Mouse (Mus musculus) layer of hippocampus, postnatal 10 days (tissue): Measurements from ENCODE around the gene Tmem132a. TPM values are rescaled to one million over a fixed set of nuclear protein-coding genes. Genes with fewer than 3 reads are reported as not detected.

Experiments
- DNase-seq, 2 experiments: peaks; one replicate each; pipeline ENCODE4 v3.0.0; 2021; ENCODE audit warnings: low spot score in 2 of 2
- total RNA-seq, 2 experiments: library from RNA; stranded (reverse); gene quantifications; 2 replicates each; pipeline ENCODE4 v1.2.3; 2021

Gene Tmem132a
- total RNA-seq, 2 experiments from 2014 or later = 250 to 259 TPM

DNA sequence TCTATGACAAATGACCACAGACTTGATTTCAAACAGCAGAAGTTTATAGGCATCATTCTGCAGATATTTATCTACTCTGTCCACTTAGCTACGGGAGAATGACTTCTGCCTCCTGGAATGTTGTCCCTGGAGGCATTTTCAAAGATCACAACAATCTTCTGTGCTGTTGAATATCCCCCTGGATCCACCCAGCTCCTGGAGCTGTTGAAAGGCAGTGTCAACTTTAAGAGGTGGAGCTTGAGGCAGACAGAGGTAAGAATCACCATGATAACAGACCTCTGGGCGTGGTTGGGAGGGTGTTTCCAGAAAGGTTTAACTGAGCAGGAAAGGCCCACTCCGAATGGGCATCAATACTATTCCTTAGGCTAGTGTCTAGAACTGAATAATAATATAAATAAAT is 34.1 kb downstream of the Tmem132a start:
- no peak for DNase-seq

DNA sequence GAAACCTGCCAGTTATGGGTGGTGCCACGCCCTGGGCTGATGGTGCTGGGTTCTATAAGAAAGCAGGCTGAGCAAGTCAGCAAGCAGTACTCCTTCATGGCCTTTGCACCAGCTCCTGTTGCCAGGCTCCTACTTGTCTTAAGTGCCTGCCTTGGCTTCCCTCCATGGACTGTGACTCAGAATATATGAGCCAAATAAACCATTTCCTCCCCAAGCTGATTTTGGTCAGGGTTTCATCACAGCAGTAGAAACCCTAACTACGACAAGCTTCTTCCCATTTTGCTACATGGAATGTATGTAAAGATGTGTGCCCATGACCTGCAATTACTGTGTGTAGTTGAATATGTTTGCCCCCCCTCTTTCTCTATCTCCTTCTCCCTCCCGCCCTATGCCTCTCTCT is 36.1 kb downstream of the Tmem132a start:
- DNase-seq = no peak

DNA sequence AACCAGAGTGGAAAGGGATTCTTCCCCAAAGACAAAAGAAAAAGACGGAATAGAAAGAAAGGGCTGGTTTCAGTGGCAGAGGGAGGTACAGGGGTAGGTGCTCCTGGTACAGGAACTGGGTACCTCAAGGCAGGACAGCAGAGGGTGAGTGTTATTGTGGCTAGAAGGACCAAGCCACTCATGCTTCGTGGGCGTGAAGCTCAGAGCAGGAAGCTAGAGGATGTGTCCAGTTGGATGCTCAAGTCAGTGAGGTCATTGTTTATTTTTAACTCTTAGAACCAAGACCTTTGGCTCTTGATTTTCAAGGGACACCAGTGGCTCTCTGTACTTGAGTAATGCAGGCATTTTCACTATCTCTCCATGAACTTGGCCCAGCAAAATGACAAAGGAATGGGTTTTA is 37.7 kb downstream of the Tmem132a start:
- DNase-seq = no peak

DNA sequence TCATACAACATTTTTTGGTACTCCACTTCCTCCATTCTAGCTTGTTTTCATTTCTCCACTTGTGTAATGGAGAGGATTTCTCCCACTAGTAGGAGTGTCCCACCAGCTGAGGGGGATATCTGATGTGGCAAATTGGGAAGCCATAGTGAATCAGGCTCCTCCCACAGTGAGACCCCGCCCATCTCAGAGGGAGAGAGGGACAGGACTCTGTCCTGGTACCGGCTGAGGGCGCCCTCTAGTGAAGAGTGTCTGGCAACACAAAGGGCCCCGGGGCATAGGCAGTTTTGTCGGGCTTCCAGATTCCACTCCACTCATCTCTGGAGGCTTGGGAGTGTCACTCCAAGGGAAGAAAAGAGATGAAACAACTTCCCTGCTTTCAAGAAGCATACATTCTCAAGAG is 38.3 kb downstream of the Tmem132a start:
- peak; percentile 57 to 65 for DNase-seq

DNA sequence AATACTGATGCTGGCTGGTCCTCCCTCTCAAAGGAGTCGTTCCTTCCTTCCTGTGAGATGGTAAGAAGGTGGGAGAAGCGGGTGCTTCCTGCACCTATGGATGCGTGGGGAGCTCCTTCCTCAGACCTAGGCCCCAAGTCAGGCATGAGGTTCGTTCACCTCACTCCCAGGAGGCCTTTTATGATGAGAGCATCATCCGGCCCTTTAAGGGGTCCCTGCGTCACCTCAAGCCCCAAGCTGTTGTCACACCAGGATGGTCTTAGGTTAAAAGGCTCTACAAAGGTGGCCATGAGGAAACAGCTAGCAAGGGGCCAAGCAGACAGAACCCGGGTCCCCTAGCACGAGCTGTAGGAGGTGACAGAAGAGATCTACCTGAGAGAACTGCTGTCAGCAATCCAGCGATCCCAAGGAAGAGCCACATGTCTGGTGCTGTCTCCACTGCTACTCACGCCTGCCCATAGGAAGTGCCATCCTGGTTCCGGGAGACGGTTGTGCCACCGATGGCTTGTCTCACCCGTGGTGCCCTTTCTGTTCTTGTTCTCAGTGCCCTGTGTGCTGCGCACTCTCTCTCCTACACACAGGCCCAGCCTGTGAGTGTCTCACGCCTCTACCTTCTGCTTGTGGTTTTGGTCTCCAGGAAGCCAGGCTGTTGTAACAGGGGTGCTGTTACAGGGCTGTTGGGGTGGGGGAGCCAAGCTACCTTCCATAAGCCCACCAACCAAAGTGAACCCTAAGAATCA is 40.1 kb downstream of the Tmem132a start, which contains the start of gene Cd6:
Cd6 (minus strand) TSS at position 623 of the 740 bp plus-strand sequence.
- no peak for DNase-seq

DNA sequence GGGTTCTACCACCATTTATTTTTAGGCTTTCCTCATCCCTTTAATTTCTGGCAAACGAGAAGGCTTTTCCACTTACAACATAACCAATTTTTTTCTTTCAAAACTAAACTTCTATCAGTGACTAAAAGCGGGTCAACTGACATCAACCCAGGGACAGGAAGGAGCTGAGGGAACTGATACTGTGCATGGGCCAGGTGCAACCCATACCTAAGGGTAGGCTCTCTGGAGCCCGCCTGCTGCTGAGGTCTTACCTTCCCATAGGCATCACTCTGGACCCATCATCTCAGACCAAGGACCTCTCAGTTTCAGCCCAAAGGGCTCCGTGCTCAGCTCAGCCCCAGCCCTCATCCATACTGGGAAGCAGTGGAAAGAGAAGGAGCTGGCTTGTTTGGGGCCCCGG is 41.4 kb downstream of the Tmem132a start:
- DNase-seq = no peak

DNA sequence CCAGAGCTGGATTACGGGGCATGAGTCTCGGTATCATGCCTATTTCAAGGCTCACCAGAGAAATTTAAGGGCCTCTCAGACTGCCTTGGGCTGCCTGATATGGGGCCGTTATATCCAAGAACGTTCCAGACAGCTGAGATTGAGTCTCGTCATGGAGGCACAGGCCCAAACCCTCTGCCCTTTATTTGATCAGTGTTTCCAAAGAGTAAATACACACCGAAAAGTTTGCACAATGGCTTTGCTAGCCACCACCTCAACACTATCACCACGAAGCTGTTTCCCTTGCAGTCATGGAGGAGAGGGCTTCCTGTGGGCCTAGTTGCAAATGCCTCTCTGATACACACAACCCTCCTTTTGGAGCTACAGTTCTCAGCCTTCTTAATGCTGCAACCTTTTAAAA is 45.7 kb downstream of the Tmem132a start:
- no peak for DNase-seq

DNA sequence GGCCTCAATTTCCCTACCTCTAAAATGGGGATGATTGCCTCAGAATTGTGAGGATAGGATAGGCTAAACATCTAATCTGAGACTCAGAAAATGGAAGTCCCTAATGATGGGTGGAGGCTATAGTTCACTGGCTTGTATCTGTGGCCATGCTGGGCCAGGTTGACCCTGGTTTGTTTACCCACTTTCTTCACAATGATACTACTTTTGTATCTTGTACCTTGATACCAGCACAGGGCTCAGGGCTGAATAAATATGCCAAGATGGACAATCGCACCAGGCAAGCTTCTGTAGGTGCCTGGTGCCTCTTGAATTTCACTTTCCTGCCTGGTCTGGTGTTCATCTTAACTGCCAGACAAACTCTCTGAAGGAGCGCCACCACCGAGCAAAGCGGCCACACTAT is 47.2 kb downstream of the Tmem132a start:
- DNase-seq = no peak

DNA sequence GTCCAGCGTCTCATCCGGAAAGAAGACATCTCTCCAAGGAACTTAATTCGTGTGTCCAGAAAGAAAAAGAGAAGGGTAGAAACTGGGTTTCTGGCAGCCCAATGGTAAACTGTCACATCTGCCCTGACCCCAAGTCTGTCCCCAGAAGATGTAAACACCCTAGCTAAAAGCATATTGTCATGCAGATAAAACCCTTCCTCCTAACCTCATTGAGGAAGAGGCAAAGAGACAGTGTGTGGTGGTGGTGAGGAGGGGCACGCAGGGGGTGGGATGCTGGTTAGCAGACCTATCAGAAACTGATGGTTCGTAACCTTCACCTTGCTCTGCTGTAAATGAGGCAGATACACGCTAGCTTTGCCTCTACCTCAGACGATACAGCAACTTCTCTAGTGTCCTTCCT is 48.4 kb downstream of the Tmem132a start:
- DNase-seq = no peak

DNA sequence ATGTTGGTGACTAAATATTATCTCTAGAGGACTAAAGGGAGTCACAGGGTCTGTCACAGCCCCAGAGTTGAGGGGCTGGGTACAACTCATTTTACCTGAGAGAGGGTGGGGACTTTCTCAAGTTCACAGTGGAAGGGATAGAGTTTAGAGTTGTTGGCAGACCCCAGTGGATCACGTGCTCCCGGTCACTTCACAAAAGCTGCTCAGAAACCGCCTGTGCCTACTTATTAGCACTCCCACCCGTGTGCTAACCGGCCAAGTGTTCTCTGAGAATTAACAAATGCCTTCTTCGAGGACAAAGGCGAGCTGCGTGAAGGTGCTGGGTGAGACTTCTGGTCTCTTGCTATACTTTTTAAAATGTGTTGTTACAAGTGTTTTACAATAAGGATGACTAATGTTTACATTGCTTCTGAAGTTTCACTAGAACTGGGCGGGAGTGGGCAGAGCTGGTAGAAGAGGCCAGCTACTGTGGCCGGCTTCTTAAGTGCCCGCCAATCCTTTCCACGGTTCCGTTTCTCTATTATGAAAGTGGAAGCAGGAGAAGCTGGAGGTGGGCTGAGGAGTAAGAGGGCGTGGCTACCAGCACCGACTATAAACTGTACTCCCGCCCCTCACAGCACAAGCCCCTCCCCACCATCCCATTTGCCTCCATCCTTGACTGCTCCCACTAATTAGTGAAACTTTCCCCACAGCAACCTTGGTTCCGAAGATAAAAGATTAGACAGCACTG is 51.4 kb downstream of the Tmem132a start:
- no peak for DNase-seq

DNA sequence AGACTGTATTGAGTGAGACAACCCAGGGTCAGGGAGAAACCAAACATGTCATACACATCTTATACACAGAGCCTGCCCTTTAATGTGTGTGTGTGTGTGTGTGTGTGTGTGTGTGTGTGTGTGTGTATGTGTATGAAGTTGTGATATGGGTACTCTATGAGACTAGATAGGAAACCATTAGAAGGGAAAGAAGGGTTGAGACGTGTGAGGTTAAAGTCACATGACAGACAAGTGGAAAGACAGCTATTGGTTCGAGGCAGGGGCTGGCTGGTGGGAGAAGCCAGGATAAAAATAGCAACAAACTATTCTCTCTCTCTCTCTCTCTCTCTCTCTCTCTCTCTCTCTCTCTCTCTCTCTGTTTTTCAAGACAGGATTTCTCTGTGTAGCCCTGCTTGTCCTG is 53.3 kb downstream of the Tmem132a start:
- DNase-seq = no peak

DNA sequence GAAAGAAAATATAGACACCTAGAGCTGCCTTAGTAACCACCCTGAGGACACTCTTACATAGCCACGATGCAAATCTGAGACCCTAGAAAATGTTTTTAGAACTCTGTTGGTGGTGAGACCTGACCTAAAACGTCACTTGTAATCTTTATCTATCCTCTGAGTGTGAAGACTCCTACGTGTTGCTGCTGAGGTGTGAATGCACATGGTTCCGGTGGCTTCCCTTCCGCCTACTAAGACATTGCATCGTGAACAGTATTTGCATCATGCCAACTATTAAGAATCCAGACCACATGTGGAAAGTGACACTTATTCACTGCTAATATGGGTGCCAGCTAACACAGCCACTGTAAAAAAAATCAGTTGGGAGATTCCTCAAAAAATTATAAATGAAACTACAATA is 53.9 kb downstream of the Tmem132a start:
- no peak for DNase-seq

DNA sequence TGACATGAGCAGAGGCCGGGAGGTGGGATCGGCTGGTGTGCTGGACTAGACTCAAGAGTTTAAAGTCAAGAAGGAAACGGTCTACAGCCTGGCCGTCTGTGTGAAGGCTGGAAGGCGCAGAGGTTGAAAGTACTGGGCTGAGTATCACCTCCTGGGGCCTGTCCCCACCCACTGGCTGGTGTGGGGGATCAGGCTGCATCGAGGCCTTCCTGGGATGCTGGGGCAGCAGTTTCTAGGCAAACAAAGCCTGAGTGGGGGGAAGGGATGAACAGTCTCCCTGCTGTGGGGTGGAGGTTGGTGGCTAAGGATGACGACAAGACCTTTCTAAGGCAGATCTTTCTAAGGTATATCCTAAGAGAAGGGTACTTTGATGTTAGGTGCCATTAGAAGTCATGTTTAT is 55.8 kb downstream of the Tmem132a start:
- no peak for DNase-seq

DNA sequence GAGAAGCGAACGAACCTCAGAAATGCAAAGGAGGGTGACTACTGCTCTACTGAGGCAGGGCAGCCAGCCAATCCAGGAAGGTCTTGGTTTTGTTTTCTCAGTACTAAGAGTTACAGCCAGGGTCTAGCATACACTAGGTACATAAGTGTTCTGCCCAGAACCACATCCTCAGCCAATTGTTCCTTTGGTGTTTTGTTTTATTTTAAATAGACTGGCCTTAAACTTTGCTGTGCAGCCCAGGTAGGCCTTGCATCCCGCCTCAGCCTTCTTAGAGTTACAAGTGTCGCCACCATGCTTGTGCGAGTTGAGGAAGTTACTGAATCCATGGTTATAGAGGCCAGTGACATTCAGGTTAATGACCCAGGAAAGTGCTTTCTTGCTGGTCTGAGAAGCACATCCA is 56.7 kb downstream of the Tmem132a start:
- DNase-seq = no peak

DNA sequence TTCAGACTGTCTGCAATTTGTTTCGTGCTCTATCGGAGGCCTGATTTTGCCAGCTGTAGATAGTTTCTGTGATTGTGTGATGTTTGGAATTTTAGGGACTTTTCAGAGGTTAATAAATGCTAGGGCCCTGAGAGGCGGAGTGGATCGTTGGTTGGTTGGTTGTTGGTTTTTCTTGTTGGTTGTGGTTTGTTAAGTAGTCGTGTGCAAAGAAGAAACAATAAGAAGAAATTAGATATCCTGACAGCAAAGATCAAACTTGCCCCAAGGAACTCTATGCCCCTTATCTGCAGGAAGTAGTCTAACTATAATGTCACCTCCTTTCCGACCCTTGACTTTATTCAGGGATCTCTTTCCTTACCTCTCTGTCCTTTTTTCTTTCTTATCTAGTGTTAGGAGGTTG is 58.3 kb downstream of the Tmem132a start:
- DNase-seq = no peak

DNA sequence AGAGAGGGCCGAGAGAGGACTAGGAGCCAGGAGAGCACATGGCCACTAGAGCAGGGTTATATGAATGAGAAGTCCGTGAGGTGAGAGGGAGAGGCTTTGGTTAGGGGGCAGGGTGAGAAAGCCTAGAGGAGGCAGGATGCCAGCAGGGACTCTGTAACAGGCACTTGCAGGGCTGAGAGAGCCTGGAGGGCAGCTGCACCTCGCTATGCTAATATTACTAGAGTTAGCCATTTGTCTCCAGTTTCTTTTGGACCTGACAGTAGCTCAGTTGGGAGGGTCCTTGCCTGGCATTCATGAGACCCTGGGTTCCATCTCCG is 59.6 kb downstream of the Tmem132a start:
- no peak for DNase-seq

DNA sequence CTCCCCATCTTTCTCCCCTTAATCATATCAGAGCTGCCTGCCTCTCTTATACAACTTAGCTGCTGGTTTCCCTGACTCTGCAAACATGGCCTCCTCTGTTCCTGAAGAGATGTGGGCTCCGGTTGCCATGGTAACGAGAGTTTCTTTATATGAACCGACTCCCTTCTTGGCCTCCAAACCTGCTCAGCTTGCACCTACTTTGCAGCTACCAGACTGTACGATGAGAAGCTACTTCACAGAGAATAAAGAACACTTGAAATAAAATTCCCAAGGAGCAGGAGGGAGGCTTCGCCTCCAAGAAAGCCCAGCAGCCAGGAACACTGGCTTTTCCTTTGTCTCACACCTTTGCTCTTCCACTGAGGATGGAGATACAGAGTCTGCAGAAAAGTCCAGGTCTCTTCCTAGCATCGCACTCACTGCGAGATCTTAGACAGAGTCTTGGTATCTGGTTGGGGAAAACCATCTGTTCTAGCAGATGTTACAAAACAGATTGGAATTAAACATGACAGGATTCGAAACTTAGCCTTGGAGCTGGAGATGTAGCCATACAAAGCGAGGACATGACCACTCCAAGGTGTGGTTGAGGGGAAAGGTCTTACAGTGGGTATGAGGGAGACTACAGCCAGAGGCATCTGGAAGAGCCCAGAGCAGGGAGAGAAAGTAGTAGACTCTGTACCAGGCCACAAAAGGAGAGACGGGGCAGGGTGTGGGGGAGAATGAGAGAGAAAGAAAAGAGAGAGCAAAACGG is 60.1 kb downstream of the Tmem132a start:
- no peak for DNase-seq

DNA sequence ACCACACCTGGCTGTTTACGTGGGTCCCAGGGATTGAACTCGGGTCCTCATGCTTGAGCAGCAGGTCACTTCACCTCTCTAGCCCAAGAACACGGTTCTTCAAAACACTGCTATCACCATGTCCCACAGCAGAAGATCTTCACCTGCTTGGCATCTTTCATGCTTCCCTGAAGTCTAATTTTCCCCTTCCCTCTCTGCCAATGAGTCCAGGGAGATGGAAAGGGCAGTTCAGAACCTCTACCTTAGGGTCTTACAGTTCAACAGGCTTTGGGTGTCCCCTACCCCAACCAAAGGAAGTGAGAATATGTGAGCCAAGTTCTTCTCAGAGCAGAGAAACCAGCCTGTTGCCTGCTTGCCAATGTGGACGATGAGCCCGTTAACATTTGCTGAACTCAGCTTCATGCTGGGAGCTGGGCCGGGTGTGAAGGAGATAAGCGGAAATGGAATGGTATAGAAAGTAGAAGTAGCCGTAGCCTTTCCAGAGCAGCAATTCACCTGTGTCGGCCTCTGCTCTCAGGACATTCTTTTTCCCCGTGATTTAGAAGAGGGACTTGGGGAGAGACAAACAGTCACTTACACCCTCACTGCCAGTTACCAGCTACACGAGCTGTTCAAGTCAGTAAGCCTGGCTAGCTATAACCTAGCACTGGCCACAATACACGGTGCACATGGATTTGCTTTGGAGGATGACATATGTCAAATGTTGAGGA is 61.1 kb downstream of the Tmem132a start:
- DNase-seq = no peak
